Mouse (Mus musculus) erythroblast, embryonic 14.5 days (primary cell): ENCODE results near the gene Anapc1.

Experiments
- GATA1 ChIP-seq: IDR thresholded peaks from 2 replicates; pipeline ENCODE4 v1.6.1; 2012; ENCODE audit warnings: low read length, inconsistent platforms, mixed read lengths
- TAL1 ChIP-seq: IDR thresholded peaks from 3 replicates; pipeline ENCODE4 v1.6.1; 2012; ENCODE audit warnings: low read length, inconsistent platforms, mixed read lengths

GRCm38 (mm10) chr2:128693236-128693635, 6.0 kb upstream of the Anapc1 start:
- TF ChIP-seq TAL1 (no peak), GATA1 (no peak)
